Mouse (Mus musculus): Measurements from ENCODE around the gene Sccpdh. TPM values are rescaled to one million over a fixed set of nuclear protein-coding genes. Genes with fewer than 3 reads are reported as not detected.

Sccpdh gene
- total RNA-seq, 2 experiments from 2014 or later: 4.6 to 5.6 TPM

DNA sequence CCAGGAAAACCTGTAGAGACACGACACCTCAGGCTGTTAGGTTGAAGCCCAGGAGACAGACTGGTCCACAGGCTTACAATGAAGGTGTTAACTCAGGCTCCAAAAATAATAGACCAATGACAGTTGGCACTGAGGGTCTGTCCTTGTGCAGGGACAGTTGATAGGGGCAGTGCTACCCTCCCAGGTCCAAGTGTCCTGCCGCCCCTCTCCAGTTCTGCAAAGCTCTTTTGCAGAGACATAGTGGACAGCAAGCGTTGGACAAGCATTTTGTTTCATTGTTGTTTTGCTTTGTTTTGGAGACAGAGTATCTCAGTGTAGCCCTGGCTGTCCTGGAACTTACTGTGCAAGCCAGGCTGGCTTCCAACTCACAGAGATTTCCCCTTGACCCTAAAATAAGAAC, 63.4 kb downstream of the Sccpdh start:
- ATAC-seq (ENCODE audit: poor library complexity, severe bottlenecking): no peak

DNA sequence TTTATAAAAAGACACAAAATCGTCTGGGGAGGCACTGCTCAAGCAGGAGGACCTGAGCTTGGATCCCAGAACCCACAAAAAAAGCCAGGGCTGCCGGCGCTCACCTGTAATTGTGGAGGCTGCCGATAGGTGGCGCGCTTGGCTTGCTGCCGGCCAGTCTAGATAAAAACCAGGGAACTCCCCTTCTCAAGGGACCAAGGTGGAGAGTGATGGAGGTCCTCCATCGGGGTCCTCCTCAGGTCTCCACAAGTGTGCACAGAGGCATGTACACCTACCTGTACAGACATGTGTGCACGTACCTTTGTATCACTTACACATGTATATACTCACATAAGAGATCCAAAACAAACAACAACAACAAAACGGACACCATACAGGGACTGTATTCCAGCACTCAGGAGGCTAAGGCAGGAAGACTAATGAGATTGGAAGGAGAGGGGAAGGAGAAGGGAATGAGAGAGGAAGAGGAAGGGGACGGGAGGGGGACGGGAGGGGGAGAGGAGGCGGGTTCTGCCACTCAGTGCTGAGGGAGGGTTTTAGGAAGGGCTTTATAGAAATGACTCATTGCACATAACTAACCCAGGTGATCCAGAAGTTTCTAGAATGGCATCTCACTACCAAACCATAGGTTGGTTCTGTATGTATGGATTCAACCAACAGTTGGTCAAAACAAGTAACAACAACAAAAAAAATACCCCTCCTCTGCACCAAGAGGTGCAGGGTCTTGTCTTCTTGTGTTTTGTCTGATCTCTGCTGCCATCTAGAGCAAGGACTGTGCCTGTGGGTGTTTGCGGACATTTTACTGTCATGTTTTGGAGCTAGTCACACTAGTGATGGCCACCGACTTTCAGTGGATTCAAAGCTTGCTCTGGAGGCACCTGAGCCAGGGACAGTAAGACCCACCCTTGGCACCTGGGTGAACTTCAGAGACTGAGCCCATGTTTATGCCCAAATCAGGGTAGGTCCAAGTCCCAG, 66.8 kb downstream of the Sccpdh start:
- peak; percentile 91 for ATAC-seq (ENCODE audit: poor library complexity, severe bottlenecking)

DNA sequence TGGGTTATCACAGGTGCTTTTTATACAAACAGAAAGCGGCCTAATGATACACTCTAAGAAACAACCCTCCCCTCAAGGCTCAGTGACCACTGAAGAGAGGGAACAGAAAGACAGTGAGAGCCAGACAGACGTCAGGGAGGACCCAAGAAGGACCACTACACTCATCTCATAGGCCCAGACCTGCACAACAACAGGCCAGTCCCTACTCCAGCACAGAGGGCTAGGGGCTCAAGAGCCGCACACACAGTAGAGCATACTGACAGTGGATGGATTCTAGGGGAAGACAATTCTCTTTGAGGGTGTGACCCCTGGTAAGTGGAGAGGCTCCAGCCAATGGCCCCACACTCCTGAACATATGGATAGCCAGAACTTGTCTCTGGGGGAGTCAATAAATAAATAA, 68.5 kb downstream of the Sccpdh start:
- no peak for ATAC-seq (ENCODE audit: poor library complexity, severe bottlenecking)

Other genes starting within 250 kb of the Sccpdh start
- gene Smyd3, start 150.2 kb upstream of the Sccpdh start, total RNA-seq (2015): 7.9 and 13.7 TPM in 2 replicates
- 11.4 and 14.8 TPM in 2 replicates for gene Smyd3, start 150.2 kb upstream of the Sccpdh start, total RNA-seq (2017)
- gene Tfb2m, start 121.9 kb upstream of the Sccpdh start, total RNA-seq (2015): 19.9 and 25.2 TPM in 2 replicates
- gene Tfb2m, start 121.9 kb upstream of the Sccpdh start, total RNA-seq (2017): 19.6 and 33.1 TPM in 2 replicates
- 13.5 and 14.7 TPM in 2 replicates for gene Cnst, start 121.8 kb upstream of the Sccpdh start, total RNA-seq (2015)
- gene Cnst, start 121.8 kb upstream of the Sccpdh start, total RNA-seq (2017): 22.6 and 23.8 TPM in 2 replicates
- not detected in 2 replicates for gene Kif28, start 77.1 kb downstream of the Sccpdh start, total RNA-seq (2015)
- not detected in 2 replicates for gene Kif28, start 77.1 kb downstream of the Sccpdh start, total RNA-seq (2017)
- not detected in 2 replicates for gene Gm10518, start 135.2 kb downstream of the Sccpdh start, total RNA-seq (2015)
- 0.12 and 0.18 TPM in 2 replicates for gene Gm10518, start 135.2 kb downstream of the Sccpdh start, total RNA-seq (2017)
- 25.4 and 26.5 TPM in 2 replicates for gene Ahctf1, start 135.5 kb downstream of the Sccpdh start, total RNA-seq (2015)
- 28.3 and 31.5 TPM in 2 replicates for gene Ahctf1, start 135.5 kb downstream of the Sccpdh start, total RNA-seq (2017)